Mouse (Mus musculus) heart, embryonic 16.5 days (tissue): ENCODE data around the gene Lhx6. TPM values are rescaled to one million over a fixed set of nuclear protein-coding genes. Genes with fewer than 3 reads are reported as not detected.
A peak's percentile ranks its signal among the peaks of the same experiment; 100 is the strongest.

Experiments used
- ATAC-seq: fragments of 200-750 bp; cut with Nextera tagmentation; replicated peaks from 2 replicates; pipeline ENCODE4 v1.8.0; 2017; ENCODE audit warnings: moderate number of reproducible peaks; ENCODE audit not compliant: insufficient read depth, low FRiP score; ENCODE audit errors: extremely low read depth
- H3K27ac ChIP-seq: fragments of 300-500 bp; sonication (generic); 2 replicates; pipeline ENCODE4 v1.5.1; 2014; ENCODE audit warnings: mild to moderate bottlenecking, low read length, control low read depth, moderate library complexity
- H3K27me3 ChIP-seq: fragments of 300-500 bp; sonication (generic); 2 replicates; pipeline ENCODE4 v1.6.1; 2014; ENCODE audit warnings: low read length, mixed read lengths; ENCODE audit not compliant: control insufficient read depth, insufficient read depth
- H3K36me3 ChIP-seq: fragments of 300-500 bp; sonication (generic); 2 replicates; pipeline ENCODE4 v1.6.1; 2014; ENCODE audit not compliant: control insufficient read depth, insufficient read depth
- H3K4me1 ChIP-seq: fragments of 300-500 bp; sonication (generic); 2 replicates; pipeline ENCODE4 v1.6.1; 2014; ENCODE audit warnings: low read length, mixed read lengths; ENCODE audit not compliant: control insufficient read depth, insufficient read depth
- H3K4me2 ChIP-seq: fragments of 300-500 bp; sonication (generic); 2 replicates; pipeline ENCODE4 v1.6.1; 2014; ENCODE audit warnings: low read depth, mild to moderate bottlenecking, control low read depth, low read length
- H3K4me3 ChIP-seq: fragments of 300-500 bp; sonication (generic); 2 replicates; pipeline ENCODE4 v1.5.1; 2014; ENCODE audit warnings: mild to moderate bottlenecking, control low read depth, low read length
- H3K9ac ChIP-seq: fragments of 300-500 bp; sonication (generic); 2 replicates; pipeline ENCODE4 v1.6.1; 2014; ENCODE audit warnings: low read length, control low read depth
- H3K9me3 ChIP-seq: fragments of 300-500 bp; sonication (generic); replicated peaks from 2 replicates; pipeline ENCODE4 v1.6.1; 2016; ENCODE audit warnings: low read length; ENCODE audit not compliant: control insufficient read depth
- WGBS: fragments of 180-500 bp; shearing (Covaris S2); extraction: QIAGEN DNeasy Blood & Tissue Kit; methylation state at CpG from one replicate; pipeline ENCODE4 v1.1.7; 2014; 5-methylcytosine and 5-hydroxymethylcytosine counted together
- polyA plus RNA-seq: library from polyadenylated mRNA; unstranded; fragments of >200 nt; fragmentation: Nextera tagmentation; extraction: Ambion mirVana; gene quantifications from 2 replicates; pipeline ENCODE4 v1.2.1, GENCODE M21; 2015

The Lhx6 gene
- polyA plus RNA-seq, 1 experiment from 2014 or later = 1.3 TPM

DNA sequence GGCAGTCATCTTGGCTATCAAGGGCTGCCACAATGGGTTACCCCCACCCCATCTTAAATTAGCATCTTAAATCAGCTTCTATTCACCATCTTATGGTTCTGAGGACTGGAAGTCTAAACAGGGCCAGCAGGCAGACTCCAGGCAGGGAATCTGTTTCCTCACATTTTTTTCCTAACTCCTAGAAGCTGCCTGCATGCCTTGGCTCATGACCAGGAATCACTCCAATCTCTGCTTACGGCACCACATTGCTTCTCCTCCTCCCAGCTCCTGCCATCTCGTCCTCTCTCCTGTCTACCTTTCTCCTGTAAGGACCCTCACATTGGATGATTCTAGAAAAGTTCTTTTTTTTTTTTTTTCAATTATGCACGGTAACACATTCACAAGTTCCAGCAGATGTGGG, 52.0 kb downstream of the Lhx6 start:
- H3K4me3 ChIP-seq = no peak overlapping the region
- no peaks in the 10 kb centered on the region for H3K9me3 ChIP-seq
- no peaks in the 10 kb centered on the region for H3K36me3 ChIP-seq
- WGBS = 33% methylated on average over 3 of the region's 3 CpGs
- H3K4me1 ChIP-seq = no peaks in the 10 kb centered on the region; the same call in 1 of the 2 replicates
- H3K27ac ChIP-seq = no peak overlapping the region
- no peak overlapping the region for H3K9ac ChIP-seq
- no peak overlapping the region for H3K4me2 ChIP-seq
- no peak for ATAC-seq
- peaks cover 3% of the 10 kb centered on the region; the same call in 1 of the 2 replicates for H3K27me3 ChIP-seq

GRCm38 (mm10) chr2:36049567-36049954, 55.6 kb downstream of the Lhx6 start:
- no peak; the same call in 1 of the 2 replicates for ATAC-seq
- peak overlapping the region; percentile 91 for H3K4me3 ChIP-seq
- H3K4me1 ChIP-seq = peaks cover 10% of the 10 kb centered on the region
- H3K4me2 ChIP-seq = peak overlapping the region; percentile 70
- no peaks in the 10 kb centered on the region for H3K9me3 ChIP-seq
- peaks cover 5% of the 10 kb centered on the region; the same call in 1 of the 2 replicates for H3K36me3 ChIP-seq
- H3K27ac ChIP-seq = no peak overlapping the region
- H3K9ac ChIP-seq = no peak overlapping the region
- no peaks in the 10 kb centered on the region for H3K27me3 ChIP-seq
- WGBS = 43% methylated on average over 10 of the region's 10 CpGs

DNA sequence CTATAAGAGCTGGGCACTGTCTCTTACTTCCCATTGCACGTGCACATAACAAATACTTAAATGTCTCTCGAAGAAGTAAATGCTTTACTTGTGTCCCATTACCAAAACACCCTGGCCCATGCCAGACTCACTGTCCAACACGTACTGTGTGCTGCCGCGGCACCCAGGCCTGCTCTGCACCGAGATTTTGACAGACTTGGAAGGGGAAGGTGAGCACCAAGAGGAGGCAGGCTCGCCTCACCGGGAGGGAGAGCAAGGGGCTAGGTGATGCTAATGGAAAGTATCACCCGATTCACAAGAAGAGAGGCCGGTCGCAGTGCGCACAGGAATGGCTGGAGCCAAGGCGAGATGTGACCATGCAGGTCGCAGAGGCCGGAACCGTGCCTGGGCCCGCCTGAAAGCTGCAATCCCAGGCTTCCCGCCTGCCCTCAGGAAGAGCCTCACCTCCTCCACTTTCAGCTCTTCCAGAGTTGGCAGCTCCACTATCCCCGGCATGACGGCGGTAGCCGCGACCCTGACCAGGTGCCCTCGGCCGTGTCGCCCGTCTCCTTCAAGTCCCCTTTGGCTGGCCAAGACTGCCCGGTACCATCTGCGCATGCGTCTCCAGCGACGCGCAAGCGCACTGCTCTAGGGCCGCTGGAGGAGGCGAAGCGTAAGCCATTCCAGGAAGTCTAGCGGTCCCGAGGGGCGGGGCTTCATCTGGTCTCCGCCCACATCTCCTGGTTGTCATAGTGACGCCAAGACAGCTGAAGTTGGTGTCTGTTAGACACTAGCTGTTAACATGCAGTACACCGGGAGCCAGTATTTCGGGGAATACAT, 56.3 kb downstream of the Lhx6 start, which contains the start of the genes Ndufa8 and Morn5:
TSS of gene Ndufa8 (minus strand) at position 659 of the 819 bp plus-strand sequence.
TSS of gene Morn5 (plus strand) at position 711 of the 819 bp plus-strand sequence.
- Histone ChIP-seq H3K4me2 (peak within 1 kb of the TSS; percentile 70), H3K4me3 (peak within 1 kb of the TSS; percentile 91), H3K4me1 (peaks cover 10% of the 10 kb centered on the region), H3K36me3 (peaks cover 8% of the 10 kb centered on the region), H3K27ac (peak within 1 kb of the TSS; percentile 83), H3K9ac (peak within 1 kb of the TSS; percentile 95), H3K27me3 (no peaks in the 10 kb centered on the region), H3K9me3 (no peaks in the 10 kb centered on the region)
- peak; percentile 97 for ATAC-seq
- WGBS = under 1% methylated on average over 44 of the region's 44 CpGs

DNA sequence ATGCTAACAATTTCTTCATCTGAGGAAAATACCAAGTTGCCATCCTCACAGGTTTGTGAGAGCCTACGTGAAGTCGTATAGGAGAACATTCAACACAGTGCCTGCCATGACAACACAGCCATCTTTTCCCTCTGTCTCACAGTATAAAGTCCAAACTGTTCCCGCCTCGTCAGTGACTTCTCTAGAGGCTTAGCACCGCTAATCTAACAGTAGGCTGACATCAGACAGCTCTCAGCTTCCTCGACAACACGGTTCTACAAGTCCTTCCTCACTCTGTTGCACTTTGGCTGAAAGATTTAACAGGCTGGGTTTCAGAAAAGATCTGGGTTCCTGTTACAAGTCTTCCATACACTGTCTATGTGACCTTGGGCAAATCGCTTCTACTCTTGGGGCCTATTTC, 57.0 kb downstream of the Lhx6 start:
- peak overlapping the region; percentile 70 for H3K4me2 ChIP-seq
- H3K4me3 ChIP-seq = peak overlapping the region; percentile 91
- no peaks in the 10 kb centered on the region for H3K9me3 ChIP-seq
- peaks cover 10% of the 10 kb centered on the region for H3K4me1 ChIP-seq
- H3K9ac ChIP-seq = peak overlapping the region; percentile 95
- H3K27ac ChIP-seq = peak overlapping the region; percentile 83
- 31% methylated on average over 8 of the region's 8 CpGs for WGBS
- no peak for ATAC-seq
- H3K27me3 ChIP-seq = no peaks in the 10 kb centered on the region
- peaks cover 16% of the 10 kb centered on the region for H3K36me3 ChIP-seq

- Histone ChIP-seq H3K9me3 (no peaks in the 10 kb centered on the region), H3K4me1 (peaks cover 34% of the 10 kb centered on the region), H3K36me3 (peaks cover 46% of the 10 kb centered on the region), H3K4me3 (no peak overlapping the region), H3K27me3 (no peaks in the 10 kb centered on the region), H3K9ac (no peak overlapping the region), H3K27ac (no peak overlapping the region), H3K4me2 (no peak overlapping the region)
- ATAC-seq = no peak
- 68% methylated on average over 1 of the region's 1 CpGs for WGBS
Observed at GRCm38 (mm10) chr2:36040872-36041271, 64.3 kb downstream of the Lhx6 start.

GRCm38 (mm10) chr2:36039297-36039985, 65.8 kb downstream of the Lhx6 start:
- no peaks in the 10 kb centered on the region for H3K9me3 ChIP-seq
- no peak overlapping the region for H3K9ac ChIP-seq
- no peak overlapping the region for H3K27ac ChIP-seq
- peaks cover 34% of the 10 kb centered on the region for H3K4me1 ChIP-seq
- peaks cover 52% of the 10 kb centered on the region for H3K36me3 ChIP-seq
- ATAC-seq = no peak
- 67% methylated on average over 7 of the region's 7 CpGs for WGBS
- H3K27me3 ChIP-seq = no peaks in the 10 kb centered on the region
- H3K4me2 ChIP-seq = no peak overlapping the region
- H3K4me3 ChIP-seq = no peak overlapping the region

DNA sequence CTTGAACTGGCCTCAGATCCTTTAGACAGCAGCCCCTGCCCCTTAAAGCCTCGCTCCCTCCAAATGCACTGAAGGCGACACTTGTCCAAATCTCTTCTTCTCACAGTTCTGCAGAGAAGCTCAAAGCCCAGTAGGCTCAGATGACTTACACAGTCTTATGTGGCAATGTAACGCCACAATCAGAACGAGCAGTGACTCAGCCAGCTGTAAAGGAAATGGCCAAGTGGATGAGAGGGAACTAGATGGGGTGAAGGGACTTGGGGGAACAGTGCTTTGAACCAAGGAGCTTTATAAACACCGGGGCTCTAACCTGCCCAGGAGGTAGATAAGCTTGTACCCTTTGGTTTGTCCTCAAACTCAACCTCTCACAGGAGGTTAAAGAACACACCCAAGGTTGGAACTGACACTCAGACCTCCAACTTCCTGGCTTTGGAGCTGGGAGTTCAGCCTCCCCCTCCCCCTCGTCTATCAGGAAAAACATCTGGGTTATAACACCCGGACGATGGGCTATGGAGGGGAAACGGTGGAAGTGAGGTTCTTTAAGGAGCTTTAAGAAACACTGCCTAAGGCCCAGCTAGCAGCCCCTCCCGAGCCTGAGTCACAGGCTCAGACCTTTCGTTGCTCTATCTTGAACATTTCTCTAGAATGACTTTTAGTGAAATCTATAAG, 69.7 kb downstream of the Lhx6 start:
- 60% methylated on average over 11 of the region's 11 CpGs for WGBS
- peak overlapping the region; percentile 60 for H3K27ac ChIP-seq
- peaks cover 33% of the 10 kb centered on the region for H3K36me3 ChIP-seq

DNA sequence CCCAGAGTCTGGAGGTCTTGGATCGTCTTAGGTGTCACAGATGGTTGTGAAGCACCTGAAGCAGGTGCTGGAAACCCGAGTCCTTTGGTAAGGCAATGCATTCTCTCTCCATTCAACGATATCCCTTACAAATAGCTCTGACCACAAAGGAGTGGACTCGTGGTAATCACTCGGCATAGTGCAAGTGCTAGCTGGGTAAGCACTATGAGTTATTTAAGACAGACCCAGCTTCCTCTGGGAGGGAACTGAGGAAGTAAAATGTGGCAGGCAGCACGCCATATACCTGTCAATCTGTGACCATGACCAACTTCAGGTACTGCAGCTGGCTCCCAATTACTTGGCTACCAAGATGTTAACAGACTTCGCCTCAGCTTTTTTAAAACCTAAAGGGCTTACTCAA, 70.3 kb downstream of the Lhx6 start:
- Histone ChIP-seq H3K27ac (no peak overlapping the region; the same call in 1 of the 2 replicates), H3K9ac (no peak overlapping the region), H3K4me3 (no peak overlapping the region), H3K4me1 (peaks cover 15% of the 10 kb centered on the region), H3K4me2 (no peak overlapping the region), H3K36me3 (peaks cover 33% of the 10 kb centered on the region), H3K27me3 (no peaks in the 10 kb centered on the region), H3K9me3 (no peaks in the 10 kb centered on the region; the same call in 1 of the 2 replicates)
- ATAC-seq = no peak
- WGBS = 82% methylated on average over 7 of the region's 7 CpGs

More for the DNA sequence above, 69.7 kb downstream of the Lhx6 start:
- Histone ChIP-seq H3K4me2 (no peak overlapping the region), H3K4me3 (no peak overlapping the region), H3K27me3 (no peaks in the 10 kb centered on the region), H3K9ac (no peak overlapping the region), H3K9me3 (no peaks in the 10 kb centered on the region; the same call in 1 of the 2 replicates), H3K4me1 (peaks cover 18% of the 10 kb centered on the region)
- ATAC-seq = no peak
